Mouse (Mus musculus) bone marrow, adult 2 months (tissue): ENCODE data around the gene Krt6b. TPM values are rescaled to one million over a fixed set of nuclear protein-coding genes. Genes with fewer than 3 reads are reported as not detected.

Experiments
- H3K27ac ChIP-seq: fragments of 200-500 bp; 2 replicates; pipeline ENCODE4 v1.5.1; 2012; ENCODE audit warnings: low read depth, mild to moderate bottlenecking, control low read depth, inconsistent platforms, low read length; ENCODE audit not compliant: control insufficient read depth, poor library complexity, insufficient read depth
- H3K4me1 ChIP-seq: fragments of 200-500 bp; 2 replicates; pipeline ENCODE4 v1.6.1; 2011; ENCODE audit warnings: low read length; ENCODE audit not compliant: control insufficient read depth, insufficient read depth
- H3K4me3 ChIP-seq: fragments of 200-500 bp; replicated peaks from 2 replicates; pipeline ENCODE3; 2011; ENCODE audit warnings: mild to moderate bottlenecking, low read depth, low read length, control low read depth; ENCODE audit not compliant: control insufficient read depth
- CTCF ChIP-seq: fragments of 200-500 bp; IDR thresholded peaks from 2 replicates; pipeline ENCODE4 v1.5.1; 2011; ENCODE audit warnings: low read length, control low read depth; ENCODE audit not compliant: control insufficient read depth, insufficient read depth
- POLR2A ChIP-seq: fragments of 200-500 bp; IDR thresholded peaks from 2 replicates; pipeline ENCODE4 v1.6.1; 2011; ENCODE audit warnings: low read depth, mild to moderate bottlenecking, control low read depth, low read length, borderline replicate concordance; ENCODE audit not compliant: control insufficient read depth
- WGBS: fragments of 180-500 bp; shearing (Covaris S2); methylation state at CpG from one replicate; pipeline ENCODE4 v1.1.7; 2018; 5-methylcytosine and 5-hydroxymethylcytosine counted together
- polyA plus RNA-seq: library from polyadenylated mRNA; stranded (reverse); fragments of >200 nt; gene quantifications from 2 replicates; pipeline ENCODE4 v1.2.4, GENCODE M21; 2011; ENCODE audit warnings: low replicate concordance; ENCODE audit not compliant: missing spikeins, insufficient read depth, insufficient read length

Krt6b gene
- polyA plus RNA-seq, 1 experiment: not detected

DNA sequence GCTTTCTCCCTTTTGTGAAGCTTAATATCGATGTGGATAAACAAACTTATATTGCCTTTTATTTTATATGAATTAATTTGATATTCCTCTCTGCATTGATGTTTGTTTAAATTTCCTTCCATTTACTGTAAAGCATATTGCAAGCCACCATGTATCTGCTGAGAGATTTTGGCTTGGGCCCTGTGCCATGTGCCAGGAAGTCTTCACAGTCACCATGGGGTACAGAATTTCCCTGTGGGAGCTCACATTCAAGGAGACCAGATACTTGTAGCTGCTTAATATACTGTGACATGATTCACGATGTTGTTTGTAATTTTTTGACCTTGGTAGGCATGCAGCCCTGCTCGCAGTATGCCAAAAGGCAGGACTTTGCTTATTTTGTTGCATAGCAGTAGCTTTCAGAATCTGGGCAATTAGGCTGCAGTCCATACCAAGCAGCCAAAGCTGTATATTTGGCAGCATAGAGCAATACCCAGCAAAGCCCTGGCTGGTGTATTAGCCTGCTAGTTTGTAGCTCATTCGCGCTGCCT, 27.3 kb downstream of the Krt6b start:
- 81% methylated on average over 5 of the region's 5 CpGs for WGBS
- H3K4me1 ChIP-seq: no peaks in the 10 kb centered on the region
- TF ChIP-seq CTCF (no peak), POLR2A (no peak)
- no peak overlapping the region for H3K4me3 ChIP-seq
- H3K27ac ChIP-seq: no peak overlapping the region

- WGBS: 68% methylated on average over 3 of the region's 3 CpGs
- Histone ChIP-seq H3K27ac (no peak within 1 kb of the TSS), H3K4me1 (no peaks in the 10 kb centered on the region), H3K4me3 (no peak within 1 kb of the TSS)
- TF ChIP-seq CTCF (no peak), POLR2A (no peak)
Measured at GRCm38 (mm10) chr15:101647280-101647679, 32.8 kb downstream of the Krt6b start, which contains the start of gene Gm5478. Gene Gm5478 (minus strand): TSS chr15:101647380.

- H3K4me3 ChIP-seq: no peak within 1 kb of the TSS
- no peak for TF ChIP-seq POLR2A
- no peak for TF ChIP-seq CTCF
- H3K27ac ChIP-seq: no peak within 1 kb of the TSS
- H3K4me1 ChIP-seq: no peaks in the 10 kb centered on the region
- 66% methylated on average over 2 of the region's 2 CpGs for WGBS
Measured at GRCm38 (mm10) chr15:101627884-101628283, 52.2 kb downstream of the Krt6b start, which contains the start of gene Gm5414. Gene Gm5414 (minus strand): TSS chr15:101628188.

Other genes with a start within 250 kb of the Krt6b start
- gene Krt87, start 241.5 kb downstream of the Krt6b start, polyA plus RNA-seq: not detected in 2 replicates
- gene Krt88, start 232.5 kb downstream of the Krt6b start, polyA plus RNA-seq: not detected in 2 replicates
- not detected in 2 replicates for gene Krt81, start 216.5 kb downstream of the Krt6b start, polyA plus RNA-seq
- 1.6 TPM in 1 of 2 replicates, not detected in the other for gene Krt86, start 206.8 kb downstream of the Krt6b start, polyA plus RNA-seq
- gene Krt83, start 188.8 kb downstream of the Krt6b start, polyA plus RNA-seq: 2.3 and 4.1 TPM in 2 replicates
- gene Gm49425, start 163.0 kb downstream of the Krt6b start, polyA plus RNA-seq: not detected in 2 replicates
- not detected in 2 replicates for gene Krt84, start 147.5 kb downstream of the Krt6b start, polyA plus RNA-seq
- not detected in 2 replicates for gene Krt82, start 129.6 kb downstream of the Krt6b start, polyA plus RNA-seq
- gene Krt90, start 117.3 kb downstream of the Krt6b start, polyA plus RNA-seq: not detected in 2 replicates
- not detected in 2 replicates for gene Krt75, start 106.4 kb downstream of the Krt6b start, polyA plus RNA-seq
- not detected in 2 replicates for gene Gm5414, start 52.1 kb downstream of the Krt6b start, polyA plus RNA-seq
- gene Gm5478, start 32.9 kb downstream of the Krt6b start, polyA plus RNA-seq: not detected in 2 replicates
- gene Krt6a, start 14.0 kb upstream of the Krt6b start, polyA plus RNA-seq: not detected in 2 replicates
- gene Krt5, start 32.6 kb upstream of the Krt6b start, polyA plus RNA-seq: not detected in 2 replicates
- not detected in 2 replicates for gene Krt71, start 62.8 kb upstream of the Krt6b start, polyA plus RNA-seq
- gene Krt72, start 106.2 kb upstream of the Krt6b start, polyA plus RNA-seq: not detected in 2 replicates
- gene Krt73, start 122.1 kb upstream of the Krt6b start, polyA plus RNA-seq: not detected in 2 replicates
- not detected in 2 replicates for gene Krt2, start 137.9 kb upstream of the Krt6b start, polyA plus RNA-seq
- not detected in 2 replicates for gene Krt1, start 170.5 kb upstream of the Krt6b start, polyA plus RNA-seq
- not detected in 2 replicates for gene Krt77, start 189.4 kb upstream of the Krt6b start, polyA plus RNA-seq
- gene Krt76, start 212.6 kb upstream of the Krt6b start, polyA plus RNA-seq: not detected in 2 replicates
- not detected in 2 replicates for gene Krt4, start 244.4 kb upstream of the Krt6b start, polyA plus RNA-seq